Mouse (Mus musculus) CH12.LX (cell line): ENCODE results near the gene Gpr176.

ENCODE experiments used
- CTCF ChIP-seq, 2 experiments: IDR thresholded peaks in 1 of 2; conservative IDR thresholded peaks in 1 of 2; 2 replicates each; pipeline ENCODE4 v1.5.1; 2011 to 2012; ENCODE audit warnings: low read depth in 2 of 2, low read length in 2 of 2, improper control_type of control experiment in 1 of 2, inconsistent platforms in 1 of 2, mild to moderate bottlenecking in 1 of 2, moderate library complexity in 1 of 2
- TBP ChIP-seq: conservative IDR thresholded peaks from 2 replicates; pipeline ENCODE4 v1.6.1; 2011; ENCODE audit warnings: low read depth, low read length, improper control_type of control experiment

DNA sequence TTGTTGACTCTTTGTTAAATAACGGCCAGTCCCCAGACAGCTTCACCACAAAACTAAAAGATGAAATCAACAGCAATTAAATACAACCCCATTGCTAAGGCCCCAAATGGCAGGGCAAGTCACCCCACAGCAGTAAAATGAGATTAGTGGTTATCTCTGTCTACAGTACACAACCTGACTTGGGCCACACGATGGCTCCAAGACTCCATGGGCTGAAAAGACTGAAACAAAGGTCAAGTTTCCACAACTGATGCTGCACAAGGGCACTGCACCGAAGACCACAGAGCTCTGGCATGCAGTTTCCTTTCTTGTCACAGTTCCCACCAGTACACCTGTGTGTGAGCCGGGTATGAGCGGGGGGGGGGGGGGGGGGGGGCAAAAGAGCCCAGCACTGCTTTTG lies 50.6 kb downstream of the Gpr176 start:
- TF ChIP-seq TBP (no peak), CTCF (conservative IDR thresholded peaks at IDR 0.05 in 1 of 2, IDR thresholded peaks at IDR 0.05 in 1 of 2; ENCODE audit: low read depth in 2 of 2, low read length in 2 of 2) (peak in 1 of 2 experiments; percentile 59; a peak in 2 of 4 replicates)
